Mouse (Mus musculus): Measurements from ENCODE around the gene Ceacam20. TPM values are rescaled to one million over a fixed set of nuclear protein-coding genes. Genes with fewer than 3 reads are reported as not detected.

Ceacam20 gene
- total RNA-seq (2023; ENCODE audit: inconsistent age): not detected in 4 replicates

DNA sequence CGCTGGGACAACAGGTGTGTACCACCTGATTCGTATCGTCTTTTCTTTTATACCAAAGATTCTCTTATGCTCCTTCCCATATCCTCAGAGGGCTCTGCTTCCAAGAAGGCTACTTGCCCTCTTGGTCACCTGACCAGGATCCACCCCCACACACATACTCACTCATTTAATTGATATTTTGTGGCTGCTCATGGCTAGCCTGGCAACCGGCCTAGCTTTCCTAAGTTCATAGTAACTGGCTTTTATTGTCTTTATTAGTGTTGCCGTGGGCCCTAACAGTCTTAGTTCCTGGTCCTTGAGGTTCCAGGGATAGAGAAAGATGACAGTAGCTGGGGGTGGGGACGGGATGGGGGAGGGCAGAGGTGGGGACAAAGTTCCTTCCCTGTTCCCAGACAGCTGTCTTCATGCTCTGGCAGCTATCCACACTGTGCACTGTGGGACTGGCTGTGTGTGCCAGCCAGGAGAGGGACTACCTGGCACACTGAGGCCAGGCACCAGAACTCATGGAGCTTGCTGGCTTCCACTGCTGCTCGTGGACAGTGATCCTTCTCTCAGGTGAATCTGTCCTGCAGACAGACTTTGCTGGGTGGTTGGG is at the start of gene Ceacam20:
TSS of gene Ceacam20 (plus strand) at position 428 of the 595 bp plus-strand sequence.

DNA sequence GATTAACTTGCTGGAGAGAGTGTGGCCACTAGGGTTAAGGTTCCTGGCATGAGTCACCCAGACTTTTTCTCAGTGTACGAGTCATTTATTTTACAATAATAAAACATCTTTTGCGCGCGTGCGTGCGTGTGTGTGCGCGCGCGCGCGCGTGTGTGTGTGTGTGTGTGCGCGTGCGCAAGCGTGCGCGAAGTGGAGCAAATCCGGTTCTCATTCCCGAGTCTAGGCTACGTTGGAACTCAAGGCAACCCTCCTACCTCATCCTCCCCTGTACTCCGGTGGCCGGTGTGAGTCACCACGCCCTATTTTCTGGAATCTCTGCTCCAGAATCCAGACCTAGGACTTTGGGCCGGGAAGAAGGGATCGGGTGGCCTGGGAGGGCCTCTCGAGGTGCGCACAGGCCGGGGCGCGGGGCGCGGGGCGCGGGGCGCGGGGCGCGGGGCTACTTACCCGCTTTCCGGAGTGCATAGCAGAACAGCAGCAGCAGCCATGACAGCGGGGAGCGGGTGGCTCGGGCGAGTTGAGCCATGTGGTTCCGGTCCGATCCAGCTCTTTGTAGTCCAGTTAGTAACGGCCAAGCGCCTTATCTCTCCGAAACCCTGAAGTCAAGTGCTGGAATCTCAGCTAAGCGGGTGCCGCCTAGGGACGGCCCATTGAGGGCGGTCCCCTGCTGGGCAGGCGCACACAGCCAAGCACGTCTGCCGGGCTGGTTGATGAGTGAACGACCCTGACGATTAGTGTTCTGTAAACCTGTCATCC is 44.5 kb upstream of the Ceacam20 start, which contains the start of gene Pvr:
TSS of gene Pvr (minus strand) at position 655 of the 756 bp plus-strand sequence.

DNA sequence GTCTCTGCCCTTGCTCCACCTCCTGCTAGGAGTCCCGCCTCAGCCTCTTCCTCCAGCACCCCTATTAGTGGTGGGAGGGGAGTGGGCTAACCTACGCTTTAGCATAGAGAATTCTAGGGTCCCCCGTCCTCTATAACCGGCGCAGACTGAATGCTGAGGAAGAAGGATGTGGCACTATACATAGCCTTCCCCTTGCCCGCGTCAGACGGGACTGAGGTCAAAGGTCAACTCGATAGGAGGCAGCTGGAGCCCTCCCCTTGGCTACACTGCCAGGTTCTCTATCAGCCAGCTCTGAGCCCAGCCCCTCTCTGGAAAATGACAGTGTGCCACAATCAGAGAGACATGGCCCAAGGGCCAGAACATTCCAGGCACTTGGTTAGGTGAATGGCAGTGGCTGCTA is 14.6 kb upstream of the Ceacam20 start, which contains the start of gene Igsf23:
TSS of gene Igsf23 (minus strand) at position 168 of the 400 bp plus-strand sequence.

DNA sequence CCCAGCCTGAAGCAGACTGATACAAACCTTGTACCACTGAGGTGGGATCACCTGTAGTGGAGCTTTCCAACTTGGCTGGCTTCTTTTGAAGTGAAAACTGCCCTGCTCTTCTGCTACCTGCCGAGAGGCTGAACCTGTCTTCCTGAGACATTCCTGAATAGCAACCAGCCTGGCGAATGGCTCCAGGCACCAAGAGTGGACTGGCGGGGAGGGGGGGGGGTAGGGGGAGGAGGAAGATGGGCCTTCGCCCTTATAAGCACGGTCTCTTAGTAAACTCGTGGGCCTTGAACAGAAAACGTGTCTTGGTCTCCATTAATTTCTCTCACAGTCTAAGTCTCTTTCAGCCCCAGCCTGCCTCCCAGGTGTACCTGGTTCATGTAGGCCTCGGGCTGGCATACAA is 26.0 kb downstream of the Ceacam20 start, which contains the start of gene Nlrp9b:
TSS of gene Nlrp9b (plus strand) at position 301 of the 400 bp plus-strand sequence.

Other genes with a start within 250 kb of the Ceacam20 start
- gene Tomm40, start 250.0 kb upstream of the Ceacam20 start, total RNA-seq (2023; ENCODE audit: inconsistent age): 52.3 to 57.5 TPM (median 53.4 TPM) in 4 replicates
- 0.51 TPM in 1 of 4 replicates, not detected in the others for gene Nectin2, start 214.9 kb upstream of the Ceacam20 start, total RNA-seq (2023; ENCODE audit: inconsistent age)
- gene Bcam, start 194.4 kb upstream of the Ceacam20 start, total RNA-seq (2023; ENCODE audit: inconsistent age): 0.27 TPM in 1 of 4 replicates, not detected in the others
- gene Cblc, start 168.6 kb upstream of the Ceacam20 start, total RNA-seq (2023; ENCODE audit: inconsistent age): 0.78 to 1.3 TPM (median 0.86 TPM) in 3 of 4 replicates, not detected in the other
- gene Bcl3, start 142.6 kb upstream of the Ceacam20 start, total RNA-seq (2023; ENCODE audit: inconsistent age): 66.2 to 80.5 TPM (median 75.1 TPM) in 4 replicates
- gene Gm19345, start 113.4 kb upstream of the Ceacam20 start, total RNA-seq (2023; ENCODE audit: inconsistent age): not detected in 4 replicates
- gene Ceacam16, start 104.1 kb upstream of the Ceacam20 start, total RNA-seq (2023; ENCODE audit: inconsistent age): 15.4 to 22.5 TPM (median 16.2 TPM) in 4 replicates
- not detected in 4 replicates for gene Ceacam19, start 77.4 kb upstream of the Ceacam20 start, total RNA-seq (2023; ENCODE audit: inconsistent age)
- 15.8 to 22.5 TPM (median 19.3 TPM) in 4 replicates for gene Pvr, start 44.3 kb upstream of the Ceacam20 start, total RNA-seq (2023; ENCODE audit: inconsistent age)
- gene Igsf23, start 14.7 kb upstream of the Ceacam20 start, total RNA-seq (2023; ENCODE audit: inconsistent age): not detected in 4 replicates
- not detected in 4 replicates for gene Nlrp9b, start 26.1 kb downstream of the Ceacam20 start, total RNA-seq (2023; ENCODE audit: inconsistent age)
- not detected in 4 replicates for gene Vmn1r91, start 134.3 kb downstream of the Ceacam20 start, total RNA-seq (2023; ENCODE audit: inconsistent age)
- not detected in 4 replicates for gene Gm16442, start 157.2 kb downstream of the Ceacam20 start, total RNA-seq (2023; ENCODE audit: inconsistent age)
- not detected in 4 replicates for gene Vmn1r93, start 173.7 kb downstream of the Ceacam20 start, total RNA-seq (2023; ENCODE audit: inconsistent age)
- gene Vmn1r94, start 203.0 kb downstream of the Ceacam20 start, total RNA-seq (2023; ENCODE audit: inconsistent age): not detected in 4 replicates
- not detected in 4 replicates for gene Vmn1r95, start 228.3 kb downstream of the Ceacam20 start, total RNA-seq (2023; ENCODE audit: inconsistent age)
- not detected in 4 replicates for gene Gm6164, start 240.2 kb downstream of the Ceacam20 start, total RNA-seq (2023; ENCODE audit: inconsistent age)

Measured in B cell, adult (primary cell).